Mouse (Mus musculus) left cerebral cortex, adult 8-10 months (tissue): ENCODE measurements at regions not wholly inside any gene's neighbourhood (a gene's known extent, or its start where the extent isn't known, plus 50 kb on each side); places are given as distances from the start of the nearest gene placed in this dataset.
A peak's percentile ranks its signal among the peaks of the same experiment; 100 is the strongest.

Experiments used
- DNase-seq, 2 experiments: peaks; one replicate each; pipeline ENCODE4 v3.0.0; 2022; ENCODE audit warnings: low spot score in 2 of 2

DNA sequence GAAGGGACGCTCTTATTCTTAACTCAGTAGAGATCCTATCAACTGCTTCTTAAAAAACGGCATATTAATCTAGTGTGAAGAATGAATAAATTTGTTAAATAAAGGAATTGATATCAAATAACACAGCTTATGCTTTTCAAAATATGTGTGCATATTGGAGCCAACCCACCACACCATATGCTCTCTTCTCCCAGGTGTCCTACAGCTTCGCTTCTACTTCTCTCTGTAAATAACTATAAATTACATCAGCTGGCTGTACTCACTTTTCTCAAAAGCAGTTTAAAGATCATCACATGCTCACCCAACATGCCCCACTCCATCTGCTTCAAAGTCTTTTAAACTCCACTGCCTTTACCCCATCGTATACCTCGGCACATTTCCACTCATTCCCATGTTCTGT is 777.0 kb downstream of the Rapgef2 start:
- DNase-seq = peak in 1 of 2 experiments; percentile 30

DNA sequence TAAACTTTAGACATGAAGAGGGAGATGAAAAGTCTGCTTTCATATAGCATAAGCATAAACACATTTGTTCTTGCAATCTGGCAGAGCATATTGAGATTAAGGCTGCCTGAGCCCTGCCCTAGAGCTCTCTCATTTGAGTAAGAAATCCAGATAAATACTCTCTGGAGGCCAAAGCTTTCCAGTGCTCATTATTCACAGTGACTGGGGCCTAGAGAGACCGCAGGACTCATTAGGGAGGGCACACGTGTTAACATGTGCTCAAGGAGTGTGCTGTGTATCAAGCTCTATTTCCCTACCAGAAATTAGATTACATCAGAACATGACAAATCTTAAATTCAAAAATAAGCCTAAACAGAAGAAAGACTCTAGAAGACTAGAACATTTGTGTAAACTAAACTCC is 808.6 kb downstream of the Rapgef2 start:
- DNase-seq = no peak
